Mouse (Mus musculus): Measurements from ENCODE around the gene Znhit6.

GRCm38 (mm10) chr3:145621209-145621608 is 45.2 kb downstream of the Znhit6 start:
- TF ChIP-seq MYOG (IDR thresholded peaks at IDR 0.05; ENCODE audit: control insufficient read depth in 1 of 3, insufficient read depth in 1 of 3, insufficient read length in 2 of 3, low read depth in 2 of 3) (no peak), POLR2AphosphoS2 (IDR thresholded peaks at IDR 0.05; ENCODE audit: insufficient read length, low read depth) (no peak), E2F4 (IDR thresholded peaks at IDR 0.05; ENCODE audit: insufficient read depth) (no peak), MAX (IDR thresholded peaks at IDR 0.05; ENCODE audit: low read depth) (no peak)
